Mouse (Mus musculus) kidney, adult 2 months (tissue): ENCODE measurements around the gene Tspan18.

Experiments
- CTCF ChIP-seq: fragments of 200-500 bp; conservative IDR thresholded peaks from 2 replicates; pipeline ENCODE4 v1.5.1; 2011; ENCODE audit warnings: low read depth, mild to moderate bottlenecking, control low read depth, low read length, moderate library complexity, mixed read lengths; ENCODE audit not compliant: insufficient read depth, insufficient read length
- POLR2A ChIP-seq: fragments of 200-500 bp; IDR thresholded peaks from one replicate; pipeline ENCODE4 v1.6.1; 2011; ENCODE audit warnings: low read depth, low read length, control low read depth

GRCm38 (mm10) chr2:93303260-93303584 is 31.1 kb downstream of the Tspan18 start:
- TF ChIP-seq CTCF (no peak), POLR2A (no peak)
